Mouse (Mus musculus): ENCODE results near the gene Slc23a4.

Slc23a4 gene

DNA sequence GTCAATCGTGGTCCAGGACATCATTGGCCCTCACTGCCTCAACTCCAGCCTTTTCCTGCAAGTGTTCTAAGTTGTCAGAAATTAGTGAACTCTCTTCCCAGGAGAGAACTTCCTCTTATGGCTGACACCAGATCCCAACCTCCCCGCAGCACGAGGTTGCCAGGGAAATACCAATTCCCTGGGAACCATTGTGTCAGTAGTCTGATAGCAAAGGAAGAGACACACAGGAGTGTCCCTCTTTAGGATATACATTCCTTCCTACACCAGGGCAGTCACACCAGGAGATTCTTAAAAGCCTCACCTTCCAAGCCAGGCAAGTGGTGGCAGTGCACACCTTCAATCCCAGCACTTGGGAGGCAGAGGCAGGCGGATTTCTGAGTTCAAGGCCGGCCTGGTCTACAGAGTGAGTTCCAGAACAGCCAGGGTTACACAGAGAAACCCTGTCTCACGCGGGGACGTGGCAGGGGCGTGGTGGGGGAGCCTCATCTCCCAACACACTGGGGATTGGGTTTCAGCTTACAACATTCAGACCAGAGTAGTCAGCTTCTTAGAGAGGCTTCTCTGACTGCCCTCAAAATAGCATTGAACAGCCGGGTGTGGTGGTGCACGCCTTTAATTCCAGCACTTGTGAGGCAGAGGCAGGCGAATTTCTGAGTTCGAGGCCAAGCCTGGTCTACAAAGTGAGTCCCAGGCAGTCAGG lies 74.7 kb downstream of the Slc23a4 start:
- DNase-seq (ENCODE audit: low spot score): no peak

DNA sequence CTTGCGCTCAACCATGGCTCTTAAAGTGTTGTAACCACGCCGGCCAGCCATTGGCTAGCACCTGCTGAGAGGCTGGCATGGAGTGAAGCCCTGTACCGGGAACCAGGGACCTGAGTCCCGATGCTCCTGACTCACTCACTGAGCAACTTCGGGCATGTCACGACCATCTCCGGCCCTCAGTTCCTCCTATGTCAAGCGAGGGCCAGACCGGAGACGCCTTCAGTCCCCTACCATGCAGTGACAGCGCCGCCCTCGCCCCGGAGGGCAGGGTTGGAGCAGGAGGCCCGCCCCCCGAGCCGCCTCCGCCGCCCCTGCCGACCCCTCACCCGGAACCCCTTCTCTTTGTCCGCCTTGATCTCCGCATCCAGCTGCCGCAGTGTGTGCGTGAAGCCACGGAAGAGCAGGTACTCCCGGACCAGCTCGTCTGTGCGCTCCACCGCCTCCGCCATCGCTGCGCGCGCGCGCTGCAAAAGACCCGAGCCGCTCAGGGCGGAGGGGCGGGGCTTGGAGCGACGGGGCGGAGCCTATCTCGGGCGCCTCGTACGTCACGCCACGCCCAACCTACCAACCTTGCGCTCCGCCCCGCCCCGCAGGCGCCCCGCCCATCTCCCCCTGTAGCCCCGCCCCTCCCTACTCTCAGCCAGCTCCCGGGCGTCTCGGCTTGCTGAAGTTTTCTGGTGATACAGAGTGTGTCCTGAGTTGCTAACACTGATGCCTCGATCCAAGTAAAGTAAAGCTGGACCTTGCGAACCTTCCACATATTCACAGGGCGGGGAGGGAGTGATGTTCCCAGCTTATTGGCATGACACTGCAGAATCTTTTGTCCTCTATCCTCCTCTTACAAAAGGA lies 77.6 kb downstream of the Slc23a4 start, which contains the start of gene Wdr91:
TSS of gene Wdr91 (minus strand) at position 506 of the 849 bp plus-strand sequence.
- peak; percentile 72 for DNase-seq (ENCODE audit: low spot score)

DNA sequence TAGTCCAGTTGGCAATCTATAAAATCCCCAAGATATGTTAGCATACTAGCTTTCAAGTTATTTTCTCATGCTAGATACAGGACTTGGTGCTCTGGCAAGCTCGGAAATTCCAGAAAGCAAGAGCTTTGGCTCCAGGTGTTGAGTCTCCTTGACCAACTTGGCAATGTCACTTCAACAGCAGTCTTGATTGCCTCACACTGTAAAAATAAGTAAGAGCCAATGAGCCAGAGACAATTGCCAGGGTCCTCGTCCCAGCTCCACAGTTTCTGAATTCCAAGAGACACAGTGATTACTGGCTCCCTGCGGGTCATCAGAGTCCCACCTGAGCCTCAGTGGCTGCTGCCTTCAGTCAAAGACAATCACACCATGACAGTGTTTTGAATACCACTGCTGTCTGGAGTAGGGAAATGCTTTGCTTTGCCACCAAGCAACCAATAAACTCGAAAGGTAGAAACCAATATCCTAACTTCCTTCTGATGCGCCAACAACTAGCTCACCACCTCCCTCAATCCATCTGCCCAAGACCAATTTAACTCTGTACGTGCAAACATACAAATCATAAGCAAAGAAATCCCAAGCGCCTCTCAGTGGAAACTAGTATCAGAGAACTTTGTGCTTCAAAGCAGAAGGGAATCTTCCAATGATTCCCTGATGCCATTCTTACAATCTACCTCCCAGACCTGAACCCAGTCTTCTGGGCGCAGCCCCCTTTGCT lies 78.4 kb downstream of the Slc23a4 start:
- DNase-seq (ENCODE audit: low spot score): no peak

DNA sequence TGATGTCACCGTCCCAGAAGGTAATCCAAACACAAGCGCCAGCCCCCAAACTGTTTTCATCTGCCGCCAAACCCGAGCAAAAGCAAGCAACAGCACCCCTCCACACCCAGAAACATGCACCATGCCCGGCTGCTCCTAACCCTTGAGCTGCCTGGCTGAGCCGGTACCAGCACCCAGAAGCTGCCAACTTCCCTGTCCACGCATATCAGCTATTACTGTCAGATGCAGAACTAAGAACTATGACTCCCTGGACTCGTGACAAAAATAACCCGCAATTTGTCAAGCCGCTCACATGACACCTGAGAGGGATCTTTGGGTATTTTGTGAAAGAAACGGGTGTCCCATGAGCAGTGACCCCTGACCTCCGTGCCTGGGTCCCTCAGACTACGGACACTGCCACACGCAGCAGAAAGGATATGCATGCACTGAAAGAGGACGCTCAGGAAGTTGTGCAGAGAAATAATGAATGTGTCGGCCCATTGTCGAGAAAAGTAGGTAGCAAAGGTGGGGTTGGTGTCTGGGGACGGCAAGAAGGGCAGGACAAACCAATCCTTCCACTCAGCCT lies 80.4 kb downstream of the Slc23a4 start:
- DNase-seq (ENCODE audit: low spot score): no peak

DNA sequence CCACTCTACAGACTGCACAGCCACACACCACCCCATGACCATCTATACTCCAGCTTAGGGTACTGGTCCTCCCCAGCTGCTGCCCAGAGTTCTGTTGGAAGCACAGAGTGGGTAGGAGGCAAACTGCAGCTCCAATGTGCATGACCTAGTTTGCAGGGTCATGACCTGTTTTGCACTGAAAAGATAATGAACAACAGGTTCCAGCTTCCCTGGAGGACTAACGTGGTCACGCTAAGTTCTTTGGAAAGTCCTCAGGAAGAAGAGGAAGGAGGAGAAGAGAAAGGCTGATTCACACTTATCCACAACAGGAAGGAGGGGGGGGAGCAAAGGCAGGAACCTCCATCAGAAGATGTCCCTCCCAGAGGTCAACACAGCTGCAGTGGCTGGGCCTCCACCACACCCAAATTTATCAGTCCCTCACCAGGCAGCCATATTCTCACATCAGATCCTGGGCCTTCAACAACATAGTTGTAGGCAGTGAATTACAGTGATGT lies 81.0 kb downstream of the Slc23a4 start:
- DNase-seq (ENCODE audit: low spot score): no peak

DNA sequence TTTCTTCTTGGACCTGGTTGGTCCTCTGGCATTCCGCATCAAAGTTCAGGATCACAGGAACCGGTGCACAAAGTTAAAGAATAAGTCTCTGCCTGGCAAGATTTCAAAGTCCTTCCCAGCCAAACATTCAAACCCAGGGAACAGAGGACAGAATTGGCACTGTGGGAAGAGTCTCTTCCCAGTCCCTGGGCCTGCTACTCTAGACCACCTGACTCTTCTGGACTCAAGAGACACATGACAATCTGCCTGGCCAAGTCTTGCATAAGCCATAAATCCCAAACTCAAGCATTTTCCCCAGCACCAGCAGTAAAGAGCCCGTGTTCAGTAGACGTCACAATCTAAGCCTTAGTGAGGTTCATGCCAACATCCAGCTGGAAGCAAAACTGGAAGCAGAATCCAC lies 81.5 kb downstream of the Slc23a4 start:
- no peak for DNase-seq (ENCODE audit: low spot score)

DNA sequence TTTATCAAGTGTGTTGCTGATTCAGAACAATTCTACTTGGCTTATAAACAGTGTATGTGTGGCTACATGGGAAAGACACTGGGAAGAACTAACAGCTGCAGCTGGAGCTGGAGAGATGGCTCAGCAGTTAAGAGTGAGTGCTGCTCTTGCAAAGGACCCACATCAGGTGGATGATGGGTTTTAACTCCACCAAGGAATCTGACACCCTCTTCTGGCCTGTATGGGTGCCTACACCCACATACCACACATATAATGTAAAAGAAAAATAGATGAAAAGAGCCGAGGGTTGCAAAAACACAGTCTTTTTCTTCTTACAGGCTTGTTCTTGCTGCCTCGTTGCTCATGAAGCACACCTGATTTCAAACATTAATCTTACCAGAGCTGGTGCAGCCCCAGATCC lies 82.1 kb downstream of the Slc23a4 start:
- no peak for DNase-seq (ENCODE audit: low spot score)

DNA sequence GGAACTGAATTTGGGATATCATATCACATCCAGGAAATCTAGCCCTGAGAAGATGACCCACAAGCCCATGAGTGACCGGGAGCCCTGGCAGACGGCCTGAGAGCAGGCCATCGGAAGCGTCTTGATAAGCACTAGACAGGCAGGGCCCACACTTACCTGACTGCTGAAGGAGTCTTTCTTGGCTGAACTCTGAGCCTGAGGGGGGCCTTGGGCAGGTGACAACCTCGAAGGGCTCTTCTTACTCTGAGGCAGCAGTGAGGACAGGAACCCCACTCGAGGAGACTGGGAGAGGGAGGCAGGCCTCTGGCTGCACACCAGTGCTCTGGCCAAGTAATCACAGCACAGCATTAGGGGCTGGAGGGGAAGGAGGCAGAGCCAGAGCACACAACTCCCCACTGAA lies 83.8 kb downstream of the Slc23a4 start:
- no peak for DNase-seq (ENCODE audit: low spot score)

DNA sequence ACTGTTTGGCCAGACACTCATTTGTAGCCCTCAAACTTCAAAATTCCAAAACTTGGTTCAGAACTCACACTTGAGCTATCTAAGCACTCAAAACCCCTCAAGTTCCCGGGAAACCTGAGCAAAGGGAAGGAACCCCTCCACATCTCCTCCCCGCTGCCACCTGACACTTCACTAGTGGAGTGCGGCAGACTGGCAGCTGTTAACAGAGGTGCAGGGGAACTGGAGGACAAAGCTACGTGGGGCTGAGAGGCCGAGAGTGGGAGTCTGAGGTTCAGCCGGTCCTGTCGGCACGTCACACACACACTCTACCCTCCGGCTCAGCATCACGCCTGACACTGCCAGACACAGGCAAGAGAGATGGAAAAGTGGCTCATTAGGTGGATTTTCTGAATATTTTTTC lies 84.4 kb downstream of the Slc23a4 start:
- DNase-seq (ENCODE audit: low spot score): no peak

DNA sequence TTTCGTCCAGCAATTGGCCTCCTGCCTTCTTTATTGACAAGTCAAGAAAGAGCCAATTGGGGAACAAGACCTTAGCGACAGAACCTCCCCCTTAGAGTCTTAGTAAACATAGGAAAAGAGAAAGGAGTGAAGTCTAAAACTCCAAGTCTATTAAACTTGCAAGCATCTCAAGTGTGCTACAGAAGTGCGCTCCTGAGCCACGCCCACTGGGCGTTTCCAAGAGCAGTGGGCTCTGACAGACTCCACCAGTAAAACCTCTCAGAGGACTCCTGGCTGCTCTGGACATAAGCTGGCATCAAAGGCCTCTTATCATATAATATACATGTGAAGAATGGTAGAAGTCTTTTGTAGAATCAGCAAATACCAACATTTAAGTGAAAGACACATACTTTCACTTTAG lies 84.8 kb downstream of the Slc23a4 start:
- DNase-seq (ENCODE audit: low spot score): no peak

DNA sequence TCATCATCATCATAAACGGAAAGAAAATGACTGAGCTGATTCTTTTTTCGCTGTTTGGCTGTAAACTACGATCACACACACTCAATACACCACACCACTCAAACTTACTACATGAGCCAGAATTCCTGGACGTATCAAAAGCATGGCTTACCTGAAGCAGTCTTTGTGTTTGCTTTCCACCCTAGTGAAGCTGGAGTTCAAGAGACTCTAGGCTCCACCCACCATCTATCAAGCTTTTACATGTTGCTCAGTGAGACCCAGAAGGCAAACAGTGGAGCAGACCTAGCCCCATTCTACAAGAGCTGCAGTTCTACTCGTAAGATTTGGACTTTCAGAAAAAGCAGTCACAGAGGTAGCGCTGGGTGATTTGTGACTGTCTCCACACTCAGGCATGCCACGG lies 85.6 kb downstream of the Slc23a4 start:
- DNase-seq (ENCODE audit: low spot score): no peak

DNA sequence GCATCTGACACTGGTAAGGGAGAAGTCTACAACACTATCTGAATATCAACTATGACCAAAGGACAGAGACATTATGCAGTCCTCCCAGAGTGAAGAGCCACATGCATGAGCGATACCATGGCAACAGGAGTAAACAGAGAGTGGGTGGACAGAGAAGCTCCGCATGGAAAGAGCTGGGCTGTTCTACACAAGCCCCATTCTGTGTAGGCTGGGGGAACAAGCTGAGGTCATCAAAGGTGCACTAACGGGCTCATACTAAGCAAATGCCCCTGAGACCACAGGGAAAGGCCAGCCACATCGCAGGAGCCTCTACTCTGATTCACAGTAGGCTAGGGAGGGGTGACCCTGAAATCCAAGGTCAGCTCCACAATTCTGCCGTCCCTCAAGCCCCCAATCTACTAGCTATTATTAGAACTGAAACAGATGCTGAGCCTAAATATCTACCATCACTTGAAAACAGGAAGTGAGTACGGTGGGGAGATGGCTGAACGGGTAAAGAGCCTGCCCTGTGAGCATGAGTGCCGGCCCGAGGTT lies 86.2 kb downstream of the Slc23a4 start:
- DNase-seq (ENCODE audit: low spot score): no peak

DNA sequence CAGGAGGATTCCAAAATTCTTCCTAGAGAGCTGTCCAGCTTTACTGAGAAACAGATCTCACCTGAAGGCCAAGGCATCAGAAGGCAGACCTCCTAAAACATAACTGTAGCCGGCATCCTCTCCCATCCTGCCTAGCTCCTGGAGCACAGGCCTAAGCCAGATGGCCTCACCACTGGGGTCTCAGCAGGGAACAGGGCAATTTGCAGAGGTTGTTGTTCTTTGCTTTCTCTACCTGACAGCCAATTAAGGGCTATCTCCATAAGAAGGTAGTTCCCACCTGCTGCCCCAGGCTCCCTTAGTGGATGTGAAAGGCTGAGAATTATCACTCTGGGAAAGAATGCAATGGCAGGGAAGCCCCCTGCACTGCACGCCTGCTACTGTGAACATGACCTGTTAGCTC lies 87.2 kb downstream of the Slc23a4 start:
- no peak for DNase-seq (ENCODE audit: low spot score)

DNA sequence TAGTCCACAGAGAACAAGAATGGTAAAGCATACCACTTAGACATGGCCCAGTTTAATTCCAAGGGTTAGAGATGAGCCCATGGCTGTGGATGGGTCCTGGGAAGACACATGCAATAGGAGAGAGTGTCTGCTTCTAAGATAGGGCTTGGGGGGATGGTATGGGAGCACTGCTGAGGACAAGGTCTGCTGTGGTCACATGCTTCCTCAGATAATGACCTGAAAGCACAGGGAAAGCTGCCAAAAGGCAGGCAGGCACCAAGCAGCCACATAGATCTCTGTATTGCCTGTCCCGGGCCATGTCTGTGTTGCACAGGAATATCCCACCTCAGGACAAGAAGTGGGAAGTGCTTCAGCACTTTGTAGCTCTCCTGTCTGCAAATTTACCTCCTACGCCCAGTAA lies 89.1 kb downstream of the Slc23a4 start:
- DNase-seq (ENCODE audit: low spot score): no peak

DNA sequence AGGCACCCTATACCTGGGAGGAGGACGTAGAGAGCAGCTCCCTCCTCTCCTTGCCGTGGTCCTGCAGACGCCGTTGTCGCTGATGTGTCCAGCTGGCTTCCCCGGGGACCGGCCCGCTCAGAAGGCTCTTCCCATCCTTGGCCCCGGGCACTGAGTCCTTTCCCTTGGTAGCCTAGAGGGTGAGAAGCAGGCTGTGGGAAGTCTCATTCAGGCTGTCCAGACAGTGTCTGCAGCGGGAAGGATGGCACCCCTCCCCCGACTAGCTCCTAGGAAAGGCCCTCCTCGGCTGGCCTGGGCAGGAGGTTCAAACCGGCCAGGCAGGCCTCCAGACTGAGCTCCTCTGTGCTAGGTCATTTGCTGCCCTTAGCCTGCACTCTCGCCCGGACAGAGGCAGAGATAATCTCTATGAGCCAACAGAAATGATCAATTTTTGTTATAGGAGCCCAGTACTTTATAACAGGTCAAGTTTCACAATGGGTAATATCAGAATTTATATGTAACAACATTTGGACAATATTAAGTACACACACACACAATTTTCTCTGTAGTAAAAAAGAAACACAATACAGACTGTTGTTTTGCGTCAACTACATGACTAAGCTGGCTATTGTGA lies 91.9 kb downstream of the Slc23a4 start:
- no peak for DNase-seq (ENCODE audit: low spot score)

DNA sequence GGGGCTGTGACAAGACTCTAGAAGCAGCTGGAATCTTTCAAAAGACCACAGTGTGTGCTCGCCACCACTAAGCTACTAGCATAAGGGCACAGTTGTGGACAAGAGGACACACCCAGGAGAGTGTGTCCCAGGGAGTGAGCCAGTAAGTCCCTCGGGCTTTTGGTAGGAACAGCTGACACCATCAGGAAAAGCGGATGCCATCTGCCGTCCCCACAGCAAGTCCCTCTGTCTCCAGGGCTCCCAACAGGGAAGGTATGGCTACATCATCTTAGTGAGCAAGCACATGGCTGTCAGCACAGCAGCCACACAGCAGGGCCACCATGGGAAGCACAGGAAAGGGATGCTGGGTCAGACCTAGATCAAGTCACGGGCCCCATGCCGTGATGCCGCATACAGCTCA lies 92.6 kb downstream of the Slc23a4 start:
- DNase-seq (ENCODE audit: low spot score): no peak

Data from ovary, postnatal 10 days (tissue).